Mouse (Mus musculus) effector memory CD4-positive, alpha-beta T cell, adult 7 months (primary cell): Measurements from ENCODE around the gene Olfr64. TPM values are rescaled to one million over a fixed set of nuclear protein-coding genes. Genes with fewer than 3 reads are reported as not detected.

Source experiments
- polyA plus RNA-seq: library from polyadenylated mRNA; unstranded; fragments of 100-300 nt; shearing (Covaris generic); gene quantifications from one replicate; pipeline ENCODE4 v1.2.1, GENCODE M21; 2017

The Olfr64 gene
- not detected for polyA plus RNA-seq

DNA sequence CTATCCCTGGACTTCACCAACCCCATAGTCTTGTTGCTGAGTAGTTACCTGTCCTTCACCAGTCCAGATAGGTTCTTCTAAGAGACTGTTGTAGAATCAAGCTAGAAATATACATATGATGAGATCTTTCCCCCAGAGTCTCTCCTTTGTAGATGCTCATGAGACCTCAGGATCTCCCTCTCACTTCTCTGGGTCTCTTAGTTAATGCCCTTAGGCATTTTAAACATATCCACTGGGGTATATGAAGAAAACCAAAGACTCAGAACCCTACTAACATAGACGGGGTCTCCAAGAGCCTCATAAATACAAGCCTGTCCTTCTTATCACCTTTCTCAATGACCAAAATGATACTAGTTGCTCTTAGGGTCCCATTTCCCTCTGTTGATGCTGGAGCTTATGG, at the start of gene Olfr64:
Gene Olfr64, minus strand, starts transcription at position 101 of the 400 bp plus-strand sequence.

DNA sequence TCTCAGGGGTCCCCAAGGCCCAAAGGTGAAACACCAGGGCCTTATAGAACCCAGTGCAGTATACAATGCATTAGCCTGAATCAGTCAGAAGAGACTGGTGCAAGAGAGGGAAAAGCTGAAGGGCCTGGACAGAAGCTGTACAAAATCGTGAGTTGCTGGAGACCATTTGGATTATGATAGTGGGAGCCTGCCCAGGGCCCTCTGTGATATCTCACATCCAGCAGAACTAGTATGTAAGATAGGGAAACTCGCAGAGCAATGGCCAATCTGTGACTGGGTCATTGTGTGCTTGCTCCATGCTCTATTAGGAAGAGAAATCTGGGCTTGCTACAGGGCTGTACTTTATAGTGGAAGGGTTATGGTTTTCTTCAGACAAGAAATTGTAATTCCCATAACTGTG, 40.0 kb upstream of the Olfr64 start, which contains the start of gene Olfr632:
Gene Olfr632, plus strand, starts transcription at position 84 of the 400 bp plus-strand sequence.

DNA sequence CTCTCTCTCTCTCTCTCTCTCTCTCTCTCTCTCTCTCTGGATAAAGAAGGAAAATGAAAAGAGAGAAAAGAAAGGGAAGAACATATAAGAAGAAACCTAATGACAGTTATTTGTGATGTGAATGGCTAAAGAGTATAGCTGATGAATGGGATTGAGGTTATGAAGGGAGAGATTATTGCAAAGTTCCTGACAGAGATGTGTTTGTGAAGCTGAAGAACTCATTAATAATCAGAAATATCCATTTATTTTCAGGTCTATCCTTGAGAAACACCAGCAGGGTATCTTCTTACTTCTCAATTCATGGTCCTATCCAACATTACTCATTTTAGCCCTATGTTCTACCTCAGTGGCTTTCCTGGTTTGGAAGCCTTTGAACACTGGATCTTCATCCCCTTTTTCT, 34.2 kb upstream of the Olfr64 start, which contains the start of gene Olfr631:
Gene Olfr631, plus strand, starts transcription at position 301 of the 400 bp plus-strand sequence.

DNA sequence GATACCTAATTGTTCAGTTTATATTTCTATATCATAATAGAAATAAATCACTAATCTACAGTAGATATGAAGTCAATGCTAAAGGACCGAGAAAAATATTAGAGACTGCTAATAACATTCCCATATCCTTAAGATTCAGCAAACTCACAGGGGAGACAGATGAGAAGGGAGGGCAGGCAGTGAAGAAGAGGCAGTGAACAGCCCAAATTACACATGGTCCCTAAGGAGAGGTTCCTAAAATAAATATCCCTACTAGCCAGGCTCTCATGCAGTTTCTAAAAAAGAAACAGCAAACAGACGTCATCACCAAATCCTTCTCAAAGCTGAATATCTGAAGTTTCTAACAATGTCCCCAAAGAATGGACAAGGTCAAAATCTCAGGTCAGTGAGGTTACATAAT, 8.9 kb upstream of the Olfr64 start, which contains the start of gene Olfr65:
Gene Olfr65, plus strand, starts transcription at position 301 of the 400 bp plus-strand sequence.

DNA sequence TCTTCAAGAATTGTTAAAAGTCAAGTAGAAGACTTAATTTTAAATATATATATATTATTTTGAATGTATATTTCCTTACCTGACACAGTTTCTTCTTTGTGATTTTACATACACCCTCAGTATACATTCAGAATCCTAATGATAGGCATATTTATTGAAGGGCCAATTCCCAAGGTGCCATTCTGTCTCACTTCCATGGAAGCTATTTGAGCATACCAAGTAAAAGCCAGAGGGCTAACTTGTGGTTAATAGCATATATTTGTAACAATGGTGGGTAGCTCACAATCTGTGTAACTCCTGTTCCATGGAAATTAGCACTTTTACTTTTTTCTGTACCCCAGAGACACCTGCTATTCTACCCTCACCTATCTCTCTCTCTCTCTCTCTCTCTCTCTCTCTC, 8.1 kb downstream of the Olfr64 start, which contains the start of gene Olfr66:
Gene Olfr66, minus strand, starts transcription at position 101 of the 400 bp plus-strand sequence.

DNA sequence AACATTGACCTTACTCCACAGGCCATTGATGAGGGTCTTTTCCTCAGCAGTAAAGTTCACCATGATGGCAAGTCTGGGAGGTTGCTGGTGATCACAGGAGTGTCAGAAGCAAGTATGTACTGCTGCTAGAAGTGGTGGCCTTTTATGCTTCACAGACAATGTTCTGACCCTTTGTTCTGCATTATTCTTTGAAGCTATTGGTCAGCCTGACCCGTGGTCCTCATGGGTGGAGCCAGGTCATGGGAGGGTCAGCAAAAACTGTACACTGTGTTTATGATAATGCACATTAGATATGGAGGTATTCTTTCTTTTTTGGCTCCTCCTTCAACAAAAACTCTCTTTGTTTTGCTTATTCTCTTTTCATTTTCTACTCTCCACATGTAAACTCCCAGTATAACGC, 41.2 kb downstream of the Olfr64 start, which contains the start of gene Hbb-y:
Gene Hbb-y, minus strand, starts transcription at position 127 of the 400 bp plus-strand sequence.

DNA sequence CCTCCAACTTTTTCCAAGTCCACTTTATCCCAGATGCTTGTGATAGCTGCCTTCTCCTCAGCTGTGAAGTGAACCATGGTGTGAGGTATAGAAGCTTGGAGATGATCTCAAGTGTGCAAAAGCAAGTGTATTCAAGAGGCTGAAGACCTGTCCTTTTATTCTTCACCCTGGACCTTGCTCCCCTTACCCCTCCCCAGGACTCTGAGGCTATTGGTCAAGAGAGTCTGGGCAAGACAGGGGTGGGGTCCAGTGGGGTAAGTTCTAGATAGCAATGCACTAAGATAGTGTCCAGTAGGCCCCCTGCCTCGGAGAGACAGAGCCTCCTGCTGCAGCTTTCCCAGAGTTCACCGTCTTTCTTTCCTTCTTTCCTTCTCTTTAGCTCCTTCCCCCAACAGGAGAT, 51.3 kb downstream of the Olfr64 start, which contains the start of gene Hbb-bh1:
Gene Hbb-bh1, minus strand, starts transcription at position 131 of the 400 bp plus-strand sequence.

DNA sequence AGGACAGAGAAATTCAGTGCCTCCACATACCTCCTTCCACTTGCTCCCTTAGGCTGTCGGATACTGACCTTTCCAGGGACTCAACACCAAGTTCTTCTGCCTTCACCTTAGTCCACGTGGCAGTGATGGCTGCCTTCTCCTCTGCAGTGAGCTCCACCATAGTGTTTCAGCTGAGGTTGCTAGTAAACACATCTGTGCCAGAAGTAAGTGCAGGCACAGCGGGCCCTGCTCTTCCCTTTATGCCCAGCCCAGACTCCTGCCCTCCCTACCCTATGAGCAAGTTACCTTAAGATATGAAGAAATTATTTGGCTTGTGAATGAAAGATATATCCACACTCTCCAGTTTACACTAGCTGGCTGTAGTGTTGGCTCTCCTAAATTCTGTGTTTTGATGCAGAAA, 54.0 kb downstream of the Olfr64 start, which contains the start of gene Hbb-bh2:
Gene Hbb-bh2, minus strand, starts transcription at position 253 of the 400 bp plus-strand sequence.

Other genes with a start within 250 kb of the Olfr64 start
- not detected for gene Olfr623, start 230.8 kb downstream of the Olfr64 start, polyA plus RNA-seq
- not detected for gene Olfr624, start 223.3 kb downstream of the Olfr64 start, polyA plus RNA-seq
- not detected for gene Olfr625-ps1, start 211.8 kb downstream of the Olfr64 start, polyA plus RNA-seq
- gene Olfr243, start 179.8 kb downstream of the Olfr64 start, polyA plus RNA-seq, result 0.07 TPM
- gene Olfr628, start 164.1 kb downstream of the Olfr64 start, polyA plus RNA-seq, result not detected
- gene Olfr629, start 149.5 kb downstream of the Olfr64 start, polyA plus RNA-seq, result not detected
- not detected for gene Olfr630, start 137.2 kb downstream of the Olfr64 start, polyA plus RNA-seq
- gene Olfr69, start 122.9 kb downstream of the Olfr64 start, polyA plus RNA-seq, result not detected
- not detected for gene Olfr68, start 114.8 kb downstream of the Olfr64 start, polyA plus RNA-seq
- gene Olfr67, start 102.7 kb downstream of the Olfr64 start, polyA plus RNA-seq, result not detected
- not detected for gene Hbb-bt, start 80.5 kb downstream of the Olfr64 start, polyA plus RNA-seq
- 4.4 TPM for gene Hbb-bs, start 66.4 kb downstream of the Olfr64 start, polyA plus RNA-seq
- gene Hbb-bh2, start 54.0 kb downstream of the Olfr64 start, polyA plus RNA-seq, result not detected
- gene Hbb-bh1, start 51.3 kb downstream of the Olfr64 start, polyA plus RNA-seq, result 0.65 TPM
- gene Hbb-y, start 41.3 kb downstream of the Olfr64 start, polyA plus RNA-seq, result not detected
- gene Olfr66, start 8.2 kb downstream of the Olfr64 start, polyA plus RNA-seq, result not detected
- not detected for gene Olfr65, start 9.0 kb upstream of the Olfr64 start, polyA plus RNA-seq
- gene Olfr631, start 34.3 kb upstream of the Olfr64 start, polyA plus RNA-seq, result not detected
- 0.43 TPM for gene Olfr632, start 39.9 kb upstream of the Olfr64 start, polyA plus RNA-seq
- gene Olfr633, start 50.0 kb upstream of the Olfr64 start, polyA plus RNA-seq, result not detected
- 0.09 TPM for gene Olfr635, start 76.7 kb upstream of the Olfr64 start, polyA plus RNA-seq
- gene Olfr638, start 104.3 kb upstream of the Olfr64 start, polyA plus RNA-seq, result not detected
- gene Olfr639, start 122.8 kb upstream of the Olfr64 start, polyA plus RNA-seq, result not detected
- not detected for gene Olfr640, start 131.1 kb upstream of the Olfr64 start, polyA plus RNA-seq
- gene Olfr641, start 141.0 kb upstream of the Olfr64 start, polyA plus RNA-seq, result not detected
- not detected for gene Olfr642, start 158.2 kb upstream of the Olfr64 start, polyA plus RNA-seq
- gene 4930516K23Rik, start 167.0 kb upstream of the Olfr64 start, polyA plus RNA-seq, result 0.72 TPM
- gene Olfr644, start 177.4 kb upstream of the Olfr64 start, polyA plus RNA-seq, result not detected
- not detected for gene Olfr645, start 191.0 kb upstream of the Olfr64 start, polyA plus RNA-seq
- 0.96 TPM for gene Olfr646, start 210.4 kb upstream of the Olfr64 start, polyA plus RNA-seq
- gene Ubqln5, start 235.3 kb upstream of the Olfr64 start, polyA plus RNA-seq, result not detected
- not detected for gene Olfr643, start 242.9 kb upstream of the Olfr64 start, polyA plus RNA-seq
- gene Ubqln3, start 248.8 kb upstream of the Olfr64 start, polyA plus RNA-seq, result not detected